Mouse (Mus musculus): ENCODE data around the gene Zfp444. TPM values are rescaled to one million over a fixed set of nuclear protein-coding genes. Genes with fewer than 3 reads are reported as not detected.
"Not testable (repeated sequence)": the region's sequence is repeated elsewhere in the genome, so short reads cannot be mapped to it uniquely, and the experiment has no call there.

Gene Zfp444
- total RNA-seq, 2 experiments from 2014 or later = 10.2 to 16.8 TPM

GRCm38 (mm10) chr7:6157479-6157878 is 14.5 kb upstream of the Zfp444 start:
- intact Hi-C loops (cut with DNase I) = loop anchor here (10.0 kb wide), 1 partner anchor 207 kb away; the partner anchor contains the start of gene Zfp78

GRCm38 (mm10) chr7:6159604-6160003 is 12.4 kb upstream of the Zfp444 start:
- intact Hi-C loops (cut with DNase I) = loop anchor here (10.0 kb wide), 1 partner anchor 205 kb away; the partner anchor contains the start of gene Zfp78

More at GRCm38 (mm10) chr7:6157479-6157878, 14.5 kb upstream of the Zfp444 start:
- DNase-seq (ENCODE audit: low spot score) = no peak

DNA sequence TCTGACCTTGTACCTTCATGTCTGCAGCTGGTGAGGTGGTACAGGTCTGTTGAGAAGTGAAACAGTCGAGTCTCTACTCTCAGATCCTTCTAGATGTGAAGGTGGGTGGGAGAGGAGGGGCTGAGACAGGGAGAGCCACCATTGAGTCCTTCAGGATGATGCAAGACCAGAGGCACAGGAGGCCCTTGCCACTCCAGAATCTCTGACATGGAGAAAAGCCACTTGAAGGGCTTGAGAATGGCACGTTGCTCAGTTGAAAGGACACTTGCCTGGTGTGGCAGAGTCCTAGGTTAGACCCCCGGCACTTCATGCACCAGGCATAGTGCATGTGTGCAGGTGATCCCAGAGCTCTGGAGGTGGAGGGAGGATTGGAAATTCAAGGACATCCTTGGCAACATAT is 10.5 kb upstream of the Zfp444 start:
- intact Hi-C loops (cut with DNase I) = no loop called here
- no peak for DNase-seq (ENCODE audit: low spot score)

More at GRCm38 (mm10) chr7:6159604-6160003, 12.4 kb upstream of the Zfp444 start:
- no peak for DNase-seq (ENCODE audit: low spot score)

GRCm38 (mm10) chr7:6162172-6162571 is 9.9 kb upstream of the Zfp444 start:
- intact Hi-C loops (cut with DNase I) = no loop called here
- no peak for DNase-seq (ENCODE audit: low spot score)

DNA sequence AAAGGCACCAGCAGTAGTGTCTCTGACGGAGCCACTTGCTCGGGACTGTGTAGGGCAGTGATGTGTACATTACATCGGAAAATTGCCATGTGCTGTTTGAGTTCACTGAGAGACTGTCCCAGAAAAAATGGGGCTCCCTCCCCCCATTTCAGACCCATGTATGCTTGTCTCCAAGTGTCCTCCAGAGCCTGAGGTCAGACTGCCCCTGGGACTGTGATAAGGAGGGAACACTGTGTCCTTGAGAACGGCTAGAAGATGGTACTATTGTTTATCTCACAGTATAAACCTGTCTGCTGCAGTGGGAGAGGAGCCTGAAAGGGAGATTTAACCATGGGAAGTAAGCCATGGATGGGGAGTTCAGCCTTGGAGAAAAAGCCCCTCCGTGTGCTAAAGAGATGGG is 7.4 kb upstream of the Zfp444 start:
- no peak for DNase-seq (ENCODE audit: low spot score)
- intact Hi-C loops (cut with DNase I) = no loop called here

GRCm38 (mm10) chr7:6169403-6169802 is 2.6 kb upstream of the Zfp444 start:
- no peak for DNase-seq (ENCODE audit: low spot score)
- intact Hi-C loops (cut with DNase I) = no loop called here

GRCm38 (mm10) chr7:6170391-6170790 is 1.6 kb upstream of the Zfp444 start:
- no peak for DNase-seq (ENCODE audit: low spot score)
- intact Hi-C loops (cut with DNase I) = loop anchor here (1.0 kb wide), 1 partner anchor 14 kb away; no protein-coding TSS in a partner anchor

GRCm38 (mm10) chr7:6170871-6171270 is 1.2 kb upstream of the Zfp444 start:
- intact Hi-C loops (cut with DNase I) = loop anchor here (1.0 kb wide), 1 partner anchor 15 kb away; no protein-coding TSS in a partner anchor
- DNase-seq (ENCODE audit: low spot score) = no peak

GRCm38 (mm10) chr7:6171444-6172005 is 501 bp upstream of the Zfp444 start:
- intact Hi-C loops (cut with DNase I) = no loop called here
- no peak for DNase-seq (ENCODE audit: low spot score)

- DNase-seq (ENCODE audit: low spot score) = no peak
Measured at GRCm38 (mm10) chr7:6172674-6173244, 733 bp downstream of the Zfp444 start.

DNA sequence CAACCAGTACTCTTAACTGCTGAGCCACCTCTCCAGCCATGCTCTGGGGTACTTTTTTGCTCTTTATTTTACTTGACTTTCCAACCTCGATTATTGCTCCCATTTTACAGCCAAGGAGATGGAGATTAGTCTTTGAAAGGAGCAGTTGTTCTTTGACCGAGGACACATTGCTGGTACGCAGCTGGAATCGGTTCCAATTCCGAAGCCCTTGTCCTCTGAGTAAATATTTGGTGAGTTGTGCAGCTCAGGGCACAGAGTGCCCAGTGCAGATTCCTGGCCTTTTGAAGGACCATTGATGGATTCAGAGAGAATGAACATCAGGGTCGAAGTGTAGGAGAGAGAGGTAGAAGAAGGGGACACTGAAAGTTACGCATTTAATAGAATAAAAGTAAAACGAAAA is 1.8 kb downstream of the Zfp444 start:
- no peak for DNase-seq (ENCODE audit: low spot score)
- intact Hi-C loops (cut with DNase I) = loop anchor here (1.0 kb wide), 1 partner anchor 47 kb away; no protein-coding TSS in a partner anchor

More at GRCm38 (mm10) chr7:6172674-6173244, 733 bp downstream of the Zfp444 start:
- intact Hi-C loops (cut with DNase I) = no loop called here

- intact Hi-C loops (cut with DNase I) = loop anchor here (1.0 kb wide), 1 partner anchor 47 kb away; no protein-coding TSS in a partner anchor
- DNase-seq (ENCODE audit: low spot score) = not testable (repeated sequence)
Measured at GRCm38 (mm10) chr7:6174365-6174987, 2.5 kb downstream of the Zfp444 start.

- DNase-seq (ENCODE audit: low spot score) = no peak
- intact Hi-C loops (cut with DNase I) = no loop called here
Measured at GRCm38 (mm10) chr7:6179013-6179412, 7.0 kb downstream of the Zfp444 start.

DNA sequence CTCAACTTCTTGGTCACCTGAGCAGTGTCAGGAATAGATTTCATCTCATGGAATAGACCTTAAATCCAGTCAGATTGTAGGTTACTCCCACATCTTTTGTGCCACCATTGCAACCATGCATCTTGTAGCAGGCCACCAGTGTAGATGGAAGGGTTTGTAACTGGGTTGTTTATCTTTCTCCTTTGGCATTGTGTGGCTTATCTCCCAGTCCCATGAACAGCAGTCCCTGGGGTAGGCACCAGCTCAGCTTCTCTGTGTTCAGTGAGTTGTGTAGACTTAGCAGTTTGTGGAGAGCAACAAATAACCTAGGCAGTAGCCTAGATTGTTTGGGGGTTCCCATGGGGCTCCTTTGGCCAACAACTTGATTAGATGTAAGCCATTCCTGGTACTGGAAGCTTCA is 10.9 kb downstream of the Zfp444 start:
- intact Hi-C loops (cut with DNase I) = no loop called here

DNA sequence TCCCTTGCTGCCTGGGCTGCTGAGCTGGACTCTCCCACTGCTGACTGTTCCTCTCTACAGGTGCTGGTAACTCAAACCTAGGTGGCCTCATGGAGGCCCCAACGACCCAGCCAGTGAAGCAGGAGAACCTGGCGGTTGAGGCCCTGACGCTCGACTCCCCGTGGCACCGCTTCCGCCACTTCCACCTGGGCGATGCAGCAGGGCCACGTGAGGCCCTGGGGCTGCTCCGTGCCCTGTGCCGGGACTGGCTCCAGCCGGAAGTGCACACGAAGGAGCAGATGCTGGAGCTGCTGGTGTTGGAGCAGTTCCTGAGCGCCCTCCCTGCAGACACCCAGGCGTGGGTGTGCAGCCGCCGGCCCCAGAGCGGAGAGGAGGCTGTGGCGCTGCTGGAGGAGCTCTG is 11.8 kb downstream of the Zfp444 start:
- intact Hi-C loops (cut with DNase I) = no loop called here
- DNase-seq (ENCODE audit: low spot score) = no peak

More for the DNA sequence above, 10.9 kb downstream of the Zfp444 start:
- no peak for DNase-seq (ENCODE audit: low spot score)

DNA sequence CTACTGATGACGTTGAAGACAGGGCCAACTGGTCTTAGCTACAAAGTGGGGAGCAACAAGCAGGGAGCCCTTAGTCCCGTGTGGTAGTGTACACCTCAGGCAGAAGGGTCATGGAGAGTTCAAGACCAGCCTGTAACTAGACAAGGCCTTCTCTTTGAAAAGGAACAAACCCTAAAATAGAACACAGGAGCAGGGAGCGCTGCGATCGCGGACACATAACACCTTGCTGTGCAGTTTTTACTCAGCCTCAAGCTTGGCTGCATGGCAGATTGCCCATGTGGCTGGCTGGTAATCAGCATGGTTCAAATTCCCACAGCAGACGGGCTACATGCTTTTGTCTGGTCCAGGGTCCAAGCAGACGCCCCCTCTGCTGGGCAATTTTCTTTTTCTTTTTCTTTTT is 12.5 kb downstream of the Zfp444 start:
- intact Hi-C loops (cut with DNase I) = no loop called here
- DNase-seq (ENCODE audit: low spot score) = no peak

GRCm38 (mm10) chr7:6185391-6185790 is 13.4 kb downstream of the Zfp444 start:
- intact Hi-C loops (cut with DNase I) = no loop called here
- DNase-seq (ENCODE audit: low spot score) = no peak

DNA sequence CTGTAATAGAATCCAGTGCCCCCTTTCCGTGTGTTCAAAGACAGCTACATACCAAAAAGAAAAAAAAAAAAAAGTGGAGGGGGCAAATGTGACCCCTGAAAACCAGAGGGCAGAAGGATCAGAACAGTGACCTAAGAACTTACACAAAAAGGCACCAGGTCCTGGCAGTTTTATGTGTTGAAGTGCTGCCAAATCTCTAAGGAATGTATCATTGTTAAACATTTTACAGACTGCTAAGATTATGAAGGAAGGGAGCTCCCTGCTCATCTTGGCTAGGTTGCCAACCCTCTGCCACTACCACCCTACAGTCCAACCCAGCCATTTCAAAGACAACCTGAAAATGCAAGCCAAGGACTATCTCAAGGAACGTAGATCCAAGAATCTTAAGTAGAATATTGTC is 14.2 kb downstream of the Zfp444 start:
- intact Hi-C loops (cut with DNase I) = no loop called here
- DNase-seq (ENCODE audit: low spot score) = no peak

DNA sequence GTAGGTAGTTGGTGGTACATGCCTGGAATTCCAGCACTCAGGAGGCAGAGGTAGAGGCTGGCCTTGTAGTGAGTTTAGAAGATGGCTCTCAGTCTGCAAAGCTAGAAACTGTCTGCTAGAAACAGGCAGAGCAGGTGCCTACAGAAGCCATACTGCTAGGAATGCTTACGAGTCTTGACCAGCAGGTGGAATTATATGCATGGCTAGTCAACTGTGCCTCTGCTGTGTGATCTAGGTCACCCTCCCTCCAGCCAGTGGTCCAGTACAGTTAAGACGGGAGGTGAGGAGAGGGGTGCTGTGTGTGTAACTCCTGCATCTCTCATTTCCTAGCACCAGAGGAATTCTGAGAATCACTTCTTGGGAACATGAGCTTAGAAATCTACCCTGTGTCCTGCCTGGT is 14.7 kb downstream of the Zfp444 start:
- no peak for DNase-seq (ENCODE audit: low spot score)
- intact Hi-C loops (cut with DNase I) = no loop called here

- DNase-seq (ENCODE audit: low spot score) = no peak
- intact Hi-C loops (cut with DNase I) = no loop called here
Measured at GRCm38 (mm10) chr7:6189542-6189941, 17.5 kb downstream of the Zfp444 start.

DNA sequence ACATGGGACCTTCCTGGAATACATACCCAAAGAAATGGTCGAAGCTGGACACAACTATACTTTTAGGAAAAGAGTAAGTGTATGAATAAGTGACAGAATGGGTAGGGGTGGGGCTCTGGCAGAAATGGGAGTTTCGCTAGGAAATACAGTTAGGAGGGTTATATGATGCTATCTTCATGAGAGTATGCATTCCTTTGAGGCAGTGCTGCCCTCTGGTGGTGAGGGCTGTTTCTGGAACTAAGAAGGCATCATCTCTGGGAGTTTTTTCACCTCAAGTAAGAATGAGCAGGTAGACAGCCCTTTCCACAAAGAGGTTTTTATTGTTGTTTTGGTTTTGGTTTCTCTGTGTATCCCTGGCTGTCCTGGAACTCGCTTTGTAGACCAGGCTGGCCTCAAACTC is 19.4 kb downstream of the Zfp444 start:
- intact Hi-C loops (cut with DNase I) = loop anchor here (1.0 kb wide), 1 partner anchor 64 kb away; no protein-coding TSS in a partner anchor
- no peak for DNase-seq (ENCODE audit: low spot score)
